Mouse (Mus musculus) limb, embryonic 12.5 days (tissue): ENCODE results near the gene Gpr3. TPM values are rescaled to one million over a fixed set of nuclear protein-coding genes. Genes with fewer than 3 reads are reported as not detected.
A peak's percentile ranks its signal among the peaks of the same experiment; 100 is the strongest.

ENCODE experiments used
- ATAC-seq: fragments of 200-750 bp; cut with Nextera tagmentation; 2 replicates; pipeline ENCODE4 v1.8.0; 2017; ENCODE audit warnings: low read depth, moderate TSS enrichment; ENCODE audit not compliant: insufficient number of reproducible peaks, insufficient read depth, low FRiP score, low TSS enrichment
- H3K27ac ChIP-seq: fragments of 300-500 bp; sonication (generic); 2 replicates; pipeline ENCODE4 v1.5.1; 2016; ENCODE audit warnings: mild to moderate bottlenecking, moderate library complexity
- H3K27me3 ChIP-seq: fragments of 300-500 bp; sonication (generic); 2 replicates; pipeline ENCODE4 v1.6.1; 2016; ENCODE audit warnings: mild to moderate bottlenecking, moderate library complexity
- H3K36me3 ChIP-seq: fragments of 300-500 bp; sonication (generic); 2 replicates; pipeline ENCODE4 v1.6.1; 2016; ENCODE audit warnings: mild to moderate bottlenecking, moderate library complexity
- H3K4me1 ChIP-seq: fragments of 300-500 bp; sonication (generic); replicated peaks from 2 replicates; pipeline ENCODE4 v1.6.1; 2016
- H3K4me2 ChIP-seq: fragments of 300-500 bp; sonication (generic); 2 replicates; pipeline ENCODE4 v1.6.1; 2016; ENCODE audit warnings: mild to moderate bottlenecking, moderate library complexity
- H3K4me3 ChIP-seq: fragments of 300-500 bp; sonication (generic); replicated peaks from 2 replicates; pipeline ENCODE4 v1.5.1; 2016; ENCODE audit warnings: mild to moderate bottlenecking
- H3K9ac ChIP-seq: fragments of 300-500 bp; sonication (generic); replicated peaks from 2 replicates; pipeline ENCODE4 v1.6.1; 2016; ENCODE audit warnings: mild to moderate bottlenecking, moderate library complexity
- H3K9me3 ChIP-seq: fragments of 300-500 bp; sonication (generic); 2 replicates; pipeline ENCODE4 v1.6.1; 2016; ENCODE audit warnings: mild to moderate bottlenecking, moderate library complexity
- WGBS: fragments of 180-500 bp; shearing (Covaris S2); methylation state at CpG from one replicate; pipeline ENCODE4 v1.1.7; 2016; 5-methylcytosine and 5-hydroxymethylcytosine counted together
- polyA plus RNA-seq: library from polyadenylated mRNA; unstranded; fragments of >200 nt; fragmentation: Nextera tagmentation; extraction: Ambion mirVana; gene quantifications from 2 replicates; pipeline ENCODE4 v1.2.1, GENCODE M21; 2016

The Gpr3 gene
- polyA plus RNA-seq, 1 experiment from 2014 or later, result 0.24 TPM

DNA sequence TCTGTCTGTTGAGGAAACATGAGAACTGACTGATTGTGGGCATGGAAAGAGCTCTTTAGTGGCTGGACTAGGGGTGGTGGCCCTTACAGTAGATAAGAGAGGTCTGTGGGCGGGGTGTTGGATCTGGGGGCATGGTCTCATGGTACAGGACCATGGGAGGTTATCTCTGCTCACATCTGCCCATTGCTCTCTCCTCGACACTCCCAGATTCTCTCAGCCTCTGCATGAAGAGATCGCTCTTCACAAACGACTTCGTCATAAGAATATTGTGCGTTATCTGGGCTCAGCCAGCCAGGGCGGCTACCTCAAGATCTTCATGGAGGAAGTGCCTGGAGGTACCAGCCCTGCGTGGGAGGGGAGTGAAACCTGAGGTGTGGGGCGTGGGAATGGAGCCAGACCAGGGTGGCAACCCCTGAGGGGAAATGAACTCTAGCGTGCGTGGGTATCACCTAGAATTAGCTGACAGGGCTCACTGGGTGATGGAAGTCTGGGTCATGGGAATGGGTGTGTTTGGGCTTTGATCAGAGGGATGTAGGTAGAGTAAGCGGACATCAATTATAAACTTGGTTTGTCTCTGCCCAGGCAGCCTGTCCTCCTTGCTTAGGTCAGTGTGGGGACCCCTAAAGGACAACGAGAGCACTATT lies 35.6 kb upstream of the Gpr3 start:
- ATAC-seq, result no peak
- Histone ChIP-seq H3K4me1 (peaks cover 14% of the 10 kb centered on the region), H3K36me3 (no peaks in the 10 kb centered on the region), H3K27ac (no peak overlapping the region), H3K27me3 (peaks cover 89% of the 10 kb centered on the region), H3K4me2 (no peak overlapping the region), H3K9ac (no peak overlapping the region), H3K9me3 (no peaks in the 10 kb centered on the region), H3K4me3 (no peak overlapping the region)
- 75% methylated on average over 13 of the region's 13 CpGs for WGBS

DNA sequence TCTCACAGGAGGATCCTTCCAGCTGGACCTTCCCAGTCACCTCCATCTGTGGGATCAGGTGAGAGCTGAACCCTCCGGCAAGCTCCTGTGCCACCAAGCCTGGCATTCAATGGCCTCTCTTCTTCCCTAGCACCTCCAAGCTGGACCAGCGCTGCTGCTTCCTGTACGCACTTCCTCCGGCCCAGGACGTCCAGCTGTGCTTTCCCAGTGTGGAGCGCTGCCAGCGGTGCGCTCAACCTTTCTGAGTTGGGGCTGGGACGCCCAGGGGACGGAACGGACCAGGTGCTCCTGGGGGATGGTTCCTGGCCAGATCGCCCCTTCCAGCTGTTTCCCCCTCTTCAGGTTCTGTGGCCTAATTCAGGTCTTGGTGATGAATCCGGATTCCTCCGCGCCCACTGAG lies 34.7 kb upstream of the Gpr3 start:
- H3K27ac ChIP-seq, result no peak overlapping the region
- peaks cover 14% of the 10 kb centered on the region for H3K4me1 ChIP-seq
- ATAC-seq, result no peak
- H3K4me3 ChIP-seq, result no peak overlapping the region
- no peaks in the 10 kb centered on the region for H3K9me3 ChIP-seq
- no peak overlapping the region for H3K9ac ChIP-seq
- no peak overlapping the region for H3K4me2 ChIP-seq
- no peaks in the 10 kb centered on the region for H3K36me3 ChIP-seq
- WGBS, result 19% methylated on average over 15 of the region's 15 CpGs
- H3K27me3 ChIP-seq, result peaks cover 89% of the 10 kb centered on the region

DNA sequence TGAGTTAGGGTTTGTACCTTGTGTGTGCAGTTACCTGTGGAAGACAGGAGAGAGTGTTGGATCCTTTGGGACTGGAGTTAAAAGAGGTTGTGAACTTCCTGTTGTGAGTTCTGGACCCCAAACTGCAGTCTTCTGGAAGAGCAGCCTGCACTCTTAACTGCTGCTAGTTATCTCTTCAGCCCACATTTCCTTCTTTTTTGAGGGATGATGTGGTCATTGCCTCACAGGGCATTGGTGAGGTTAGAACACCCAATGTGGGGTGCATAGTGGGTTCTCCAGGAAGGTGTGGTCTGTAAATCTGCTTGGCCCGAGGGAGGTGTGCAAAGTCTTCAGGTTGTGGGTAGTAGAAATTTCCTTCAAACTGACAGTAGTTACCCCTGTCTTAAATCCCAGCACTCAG lies 32.0 kb upstream of the Gpr3 start:
- WGBS, result 77% methylated on average over 1 of the region's 1 CpGs
- ATAC-seq, result no peak
- Histone ChIP-seq H3K4me3 (no peak overlapping the region), H3K9ac (no peak overlapping the region), H3K9me3 (no peaks in the 10 kb centered on the region), H3K27me3 (peaks cover 79% of the 10 kb centered on the region), H3K27ac (no peak overlapping the region), H3K36me3 (no peaks in the 10 kb centered on the region), H3K4me1 (peaks cover 13% of the 10 kb centered on the region), H3K4me2 (no peak overlapping the region)

DNA sequence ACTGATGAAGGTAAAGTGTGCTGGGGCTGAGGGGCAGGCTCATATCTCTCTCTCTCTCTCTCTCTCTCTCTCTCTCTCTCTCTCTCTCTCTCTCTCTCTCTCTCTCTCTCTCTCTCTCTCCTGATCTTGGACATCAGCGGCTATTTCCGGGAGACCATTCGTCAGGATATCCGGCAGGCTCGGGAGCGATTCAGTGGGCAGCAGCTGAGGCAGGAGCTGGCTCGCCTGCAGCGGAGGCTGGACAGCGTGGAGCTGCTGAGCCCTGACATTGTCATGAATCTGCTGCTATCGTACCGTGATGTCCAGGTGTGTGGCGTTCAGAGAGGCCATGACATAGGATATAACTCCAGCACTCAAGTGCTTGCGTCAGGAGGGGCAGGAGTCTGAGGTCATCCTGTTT lies 31.2 kb upstream of the Gpr3 start:
- peaks cover 71% of the 10 kb centered on the region for H3K27me3 ChIP-seq

DNA sequence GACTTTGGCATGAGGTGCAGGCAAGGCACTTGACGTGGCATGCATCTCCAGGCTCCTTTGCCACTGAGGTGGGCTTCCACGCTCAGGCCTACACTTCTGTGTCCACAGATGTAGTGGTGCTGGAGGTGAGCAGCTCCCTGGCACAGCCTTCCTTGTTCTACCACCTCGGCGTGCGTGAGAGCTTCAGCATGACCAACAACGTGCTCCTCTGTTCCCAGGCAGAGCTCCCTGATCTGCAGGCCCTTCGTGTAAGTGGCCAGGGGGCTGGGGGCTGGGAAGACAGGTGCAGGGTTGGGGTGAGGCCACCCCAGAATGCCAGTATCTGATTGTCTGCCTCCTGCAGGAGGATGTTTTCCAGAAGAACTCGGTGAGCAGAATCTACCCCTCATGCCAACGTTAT lies 30.4 kb upstream of the Gpr3 start:
- WGBS, result 67% methylated on average over 9 of the region's 9 CpGs
- Histone ChIP-seq H3K4me2 (no peak overlapping the region), H3K4me1 (peaks cover 13% of the 10 kb centered on the region), H3K4me3 (no peak overlapping the region), H3K27ac (no peak overlapping the region), H3K9ac (no peak overlapping the region), H3K36me3 (no peaks in the 10 kb centered on the region), H3K27me3 (peaks cover 63% of the 10 kb centered on the region), H3K9me3 (no peaks in the 10 kb centered on the region)
- no peak for ATAC-seq

More for the DNA sequence above, 31.2 kb upstream of the Gpr3 start:
- no peak overlapping the region for H3K27ac ChIP-seq
- no peaks in the 10 kb centered on the region for H3K36me3 ChIP-seq
- H3K9me3 ChIP-seq, result no peaks in the 10 kb centered on the region
- no peak for ATAC-seq
- H3K4me3 ChIP-seq, result no peak overlapping the region
- H3K4me2 ChIP-seq, result no peak overlapping the region
- H3K9ac ChIP-seq, result no peak overlapping the region
- H3K4me1 ChIP-seq, result peaks cover 13% of the 10 kb centered on the region
- 46% methylated on average over 13 of the region's 13 CpGs for WGBS

DNA sequence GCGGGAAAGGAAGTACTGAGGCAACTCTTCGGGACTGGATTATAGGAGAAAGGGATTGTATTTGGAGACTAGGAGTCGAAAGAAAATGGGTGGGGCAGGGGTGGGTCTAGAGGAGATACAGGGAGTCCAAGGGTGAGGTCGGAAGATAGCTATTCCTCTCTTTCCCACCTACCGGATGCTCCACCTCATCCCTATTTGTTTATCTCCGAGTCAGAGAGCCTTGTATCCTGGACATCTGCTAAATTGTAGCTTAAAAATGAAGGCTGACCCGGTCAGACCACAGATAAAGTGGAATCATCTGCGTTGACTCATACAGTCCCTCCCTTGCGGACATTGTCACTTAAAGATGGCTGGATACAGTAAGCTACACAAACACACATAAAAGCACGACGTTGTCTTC lies 29.6 kb upstream of the Gpr3 start:
- WGBS, result 38% methylated on average over 11 of the region's 11 CpGs
- Histone ChIP-seq H3K27ac (no peak overlapping the region), H3K4me1 (peaks cover 9% of the 10 kb centered on the region), H3K9ac (no peak overlapping the region), H3K4me3 (peak overlapping the region; percentile 65), H3K4me2 (peak overlapping the region; percentile 74), H3K27me3 (peaks cover 58% of the 10 kb centered on the region), H3K9me3 (no peaks in the 10 kb centered on the region), H3K36me3 (no peaks in the 10 kb centered on the region)
- no peak for ATAC-seq

DNA sequence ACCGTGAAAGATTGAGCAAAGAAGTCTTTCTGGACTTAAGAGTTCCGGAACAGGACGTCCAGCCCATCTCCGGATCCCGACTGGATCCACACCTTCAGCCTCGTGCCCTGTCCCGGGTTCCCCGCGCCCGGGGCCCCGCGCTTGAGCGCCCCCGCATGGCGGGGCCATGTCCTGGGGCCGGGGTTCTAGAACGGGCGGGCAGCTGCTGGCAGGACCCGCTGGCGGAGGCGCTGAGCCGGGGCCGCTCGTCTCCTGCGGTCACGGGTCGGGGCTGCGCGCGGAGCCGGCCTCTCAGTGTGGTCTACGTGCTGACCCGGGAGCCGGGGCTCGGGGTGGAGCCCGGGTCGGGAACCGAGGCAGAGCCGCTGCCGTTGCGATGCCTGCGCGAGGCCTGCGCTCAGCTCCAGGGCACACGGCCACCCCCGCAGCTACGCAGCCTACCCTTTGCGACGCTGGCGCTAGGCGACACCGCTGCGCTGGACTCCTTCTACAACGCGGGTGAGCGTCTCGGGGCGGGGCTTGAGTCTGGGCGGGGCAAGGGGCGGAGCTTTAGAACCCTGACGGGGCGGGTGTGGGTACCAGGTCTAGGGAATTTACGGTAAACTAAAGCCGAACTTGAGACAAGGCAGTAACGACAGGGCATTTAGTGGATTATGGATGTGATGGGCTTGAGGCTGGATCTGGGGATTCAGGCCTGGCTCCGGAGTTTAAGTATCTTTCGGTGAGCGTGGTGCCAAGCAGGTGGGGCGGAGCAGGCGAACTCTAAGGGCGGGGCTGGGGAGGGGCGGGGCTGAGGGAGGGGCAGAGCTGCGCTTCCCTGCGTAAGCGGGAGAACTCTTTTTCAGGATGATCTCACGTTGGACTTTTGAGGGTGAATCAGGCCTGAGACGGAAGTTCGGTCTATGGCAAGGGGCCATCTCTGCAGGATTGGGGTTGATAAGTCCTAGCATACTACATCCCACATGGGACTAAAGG lies 28.9 kb upstream of the Gpr3 start:
- Histone ChIP-seq H3K9me3 (no peaks in the 10 kb centered on the region), H3K4me2 (peak overlapping the region; percentile 74), H3K36me3 (no peaks in the 10 kb centered on the region), H3K27ac (peak overlapping the region; percentile 36; the same call in 1 of the 2 replicates), H3K9ac (peak overlapping the region; percentile 56), H3K27me3 (peaks cover 52% of the 10 kb centered on the region), H3K4me1 (peaks cover 8% of the 10 kb centered on the region), H3K4me3 (peak overlapping the region; percentile 65)
- WGBS, result under 1% methylated on average over 75 of the region's 78 CpGs
- ATAC-seq, result peak; percentile 88

DNA sequence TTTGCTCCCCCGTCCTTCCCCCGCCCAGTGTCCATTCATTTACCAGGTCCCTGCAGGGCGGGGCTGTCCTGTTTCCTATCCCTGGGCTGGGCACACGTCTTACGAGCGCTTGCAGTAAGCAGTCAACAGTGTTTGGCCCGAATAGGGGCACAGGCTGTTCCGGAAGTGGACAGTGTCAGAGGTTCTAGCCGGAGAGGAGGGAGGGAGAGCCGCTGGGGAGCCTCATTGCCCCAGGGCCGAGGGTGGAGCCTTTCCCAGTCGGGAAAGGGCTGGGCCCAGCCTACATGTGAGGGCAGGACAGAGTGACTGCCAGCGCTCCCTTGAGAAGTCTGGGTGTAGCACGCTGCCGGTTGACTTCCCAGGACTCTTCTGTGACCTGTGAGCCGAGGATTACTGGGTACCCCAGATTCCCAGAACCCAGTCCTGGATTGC lies 28.2 kb upstream of the Gpr3 start, which contains the start of gene Map3k6:
Gene Map3k6, plus strand, starts transcription at position 329 of the 432 bp plus-strand sequence.
- no peak for ATAC-seq
- no peaks in the 10 kb centered on the region for H3K9me3 ChIP-seq
- WGBS, result 6% methylated on average over 16 of the region's 16 CpGs
- peaks cover 8% of the 10 kb centered on the region for H3K4me1 ChIP-seq
- peaks cover 44% of the 10 kb centered on the region for H3K27me3 ChIP-seq
- H3K4me2 ChIP-seq, result peak within 1 kb of the TSS; percentile 74
- H3K9ac ChIP-seq, result peak within 1 kb of the TSS; percentile 56
- H3K4me3 ChIP-seq, result peak within 1 kb of the TSS; percentile 65
- H3K36me3 ChIP-seq, result no peaks in the 10 kb centered on the region
- peak within 1 kb of the TSS; percentile 36; the same call in 1 of the 2 replicates for H3K27ac ChIP-seq

DNA sequence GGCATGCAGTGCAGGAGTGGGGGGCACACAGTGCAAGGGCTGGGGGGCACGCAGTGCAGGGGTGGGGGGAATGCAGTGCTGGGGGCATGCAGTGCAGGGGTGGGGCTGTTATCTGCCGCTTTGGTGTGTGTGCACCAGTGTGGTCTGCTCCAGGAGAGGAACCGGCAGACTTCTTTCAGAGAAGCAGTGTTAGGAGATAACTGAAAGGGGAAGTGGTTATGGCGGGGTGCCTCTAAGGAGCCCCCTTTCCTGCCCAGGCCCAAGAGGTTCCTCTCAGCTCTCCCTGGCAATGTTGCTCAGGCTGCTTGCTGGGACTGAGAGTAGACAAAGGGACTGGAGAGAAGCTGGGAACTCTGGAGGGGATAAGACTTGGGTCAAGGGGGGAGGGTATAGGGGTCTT lies 25.6 kb upstream of the Gpr3 start:
- peaks cover 38% of the 10 kb centered on the region for H3K27me3 ChIP-seq
- peaks cover 8% of the 10 kb centered on the region for H3K4me1 ChIP-seq
- H3K9ac ChIP-seq, result no peak overlapping the region
- no peak overlapping the region for H3K27ac ChIP-seq
- no peak overlapping the region for H3K4me3 ChIP-seq
- no peaks in the 10 kb centered on the region for H3K9me3 ChIP-seq
- 74% methylated on average over 4 of the region's 4 CpGs for WGBS
- H3K36me3 ChIP-seq, result no peaks in the 10 kb centered on the region
- H3K4me2 ChIP-seq, result no peak overlapping the region
- no peak for ATAC-seq

DNA sequence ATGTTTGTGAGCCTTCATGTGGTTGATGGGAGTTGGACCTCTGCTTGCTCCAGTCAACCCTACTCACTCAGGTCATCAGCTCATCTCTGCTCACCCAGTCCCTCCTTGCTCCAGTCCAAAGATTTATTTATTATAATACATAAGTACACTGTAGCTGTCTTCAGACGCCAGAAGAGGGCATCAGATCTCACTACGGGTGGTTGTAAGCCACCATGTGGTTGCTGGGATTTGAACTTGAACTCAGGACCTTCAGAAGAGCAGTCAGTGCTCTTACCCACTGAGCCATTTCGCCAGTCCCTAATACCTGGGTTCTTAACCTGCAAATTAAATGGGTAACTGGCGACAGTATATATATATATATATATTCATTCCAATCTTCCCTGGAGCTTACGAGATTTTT lies 23.1 kb upstream of the Gpr3 start:
- Histone ChIP-seq H3K36me3 (no peaks in the 10 kb centered on the region), H3K27ac (no peak overlapping the region), H3K4me2 (no peak overlapping the region), H3K9ac (no peak overlapping the region), H3K4me3 (no peak overlapping the region), H3K4me1 (peaks cover 2% of the 10 kb centered on the region), H3K9me3 (no peaks in the 10 kb centered on the region), H3K27me3 (peaks cover 18% of the 10 kb centered on the region)
- ATAC-seq, result no peak
- 83% methylated on average over 5 of the region's 5 CpGs for WGBS

DNA sequence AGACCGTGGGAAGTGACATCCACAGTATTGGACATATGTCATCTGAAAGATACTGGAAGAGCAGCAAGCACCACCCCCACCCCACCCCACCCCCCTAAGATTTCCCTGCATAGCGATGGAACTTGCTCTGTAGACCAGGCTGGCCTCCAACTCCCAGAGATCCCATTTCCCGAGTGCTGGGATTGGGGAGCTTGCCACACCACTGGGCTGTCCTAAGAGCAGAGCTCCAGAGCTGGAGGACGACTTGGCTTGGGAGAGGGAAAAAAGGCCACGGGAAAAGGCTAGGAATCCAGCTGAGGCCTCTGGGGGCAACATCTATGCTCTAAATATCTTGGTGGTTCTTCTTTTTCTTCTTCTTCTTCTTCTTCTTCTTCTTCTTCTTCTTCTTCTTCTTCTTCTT lies 22.4 kb upstream of the Gpr3 start:
- no peak overlapping the region for H3K9ac ChIP-seq
- no peak overlapping the region for H3K4me2 ChIP-seq
- no peak overlapping the region for H3K4me3 ChIP-seq
- no peaks in the 10 kb centered on the region for H3K36me3 ChIP-seq
- H3K27ac ChIP-seq, result no peak overlapping the region
- H3K9me3 ChIP-seq, result no peaks in the 10 kb centered on the region
- 64% methylated on average over 5 of the region's 5 CpGs for WGBS
- ATAC-seq, result no peak
- H3K27me3 ChIP-seq, result peaks cover 14% of the 10 kb centered on the region; the same call in 1 of the 2 replicates
- peaks cover 3% of the 10 kb centered on the region for H3K4me1 ChIP-seq
